Mouse (Mus musculus) C2C12 (cell line): ENCODE results near the gene Fxyd7. TPM values are rescaled to one million over a fixed set of nuclear protein-coding genes. Genes with fewer than 3 reads are reported as not detected.

Source experiments
- H3K27me3 ChIP-seq: one replicate; pipeline ENCODE4 v1.6.1; 2011; ENCODE audit not compliant: control insufficient read depth, insufficient read depth, insufficient read length
- H3K36me3 ChIP-seq: one replicate; pipeline ENCODE4 v1.6.1; 2011; ENCODE audit not compliant: control insufficient read depth, insufficient read depth
- H3K4me3 ChIP-seq: one replicate; pipeline ENCODE4 v1.5.1; 2011; ENCODE audit warnings: mild to moderate bottlenecking, control low read depth; ENCODE audit not compliant: poor library complexity, insufficient read depth, severe bottlenecking
- H3K79me2 ChIP-seq: one replicate; pipeline ENCODE4 v1.6.1; 2011; ENCODE audit not compliant: control insufficient read depth, insufficient read depth
- H3K79me3 ChIP-seq: one replicate; pipeline ENCODE4 v1.6.1; 2011; ENCODE audit warnings: low read depth, control low read depth
- H3ac ChIP-seq: one replicate; pipeline ENCODE3; 2011; ENCODE audit warnings: low read depth; ENCODE audit not compliant: control insufficient read depth, insufficient read length
- CEBPB ChIP-seq: IDR thresholded peaks from one replicate; pipeline ENCODE4 v1.6.1; 2011; ENCODE audit warnings: low read depth, mild to moderate bottlenecking, control low read depth, moderate library complexity
- CTCF ChIP-seq: IDR thresholded peaks from one replicate; pipeline ENCODE4 v1.5.1; 2011; ENCODE audit not compliant: control insufficient read depth, insufficient read depth, insufficient read length
- FOSL1 ChIP-seq: IDR thresholded peaks from one replicate; pipeline ENCODE4 v1.8.0; 2011; ENCODE audit warnings: mild to moderate bottlenecking, low read length; ENCODE audit not compliant: poor library complexity, insufficient read depth, severe bottlenecking
- MAX ChIP-seq: IDR thresholded peaks from one replicate; pipeline ENCODE4 v1.6.1; 2011; ENCODE audit warnings: mild to moderate bottlenecking, control low read depth
- MYOD1 ChIP-seq: IDR thresholded peaks from one replicate; pipeline ENCODE4 v1.6.1; 2011; ENCODE audit warnings: low read depth; ENCODE audit not compliant: control insufficient read depth, insufficient read length
- MYOG ChIP-seq: IDR thresholded peaks from one replicate; pipeline ENCODE4 v1.6.1; 2011; ENCODE audit not compliant: control insufficient read depth, insufficient read length; ENCODE audit errors: extremely low read depth
- USF1 ChIP-seq: IDR thresholded peaks from one replicate; pipeline ENCODE4 v1.6.1; 2011; ENCODE audit warnings: low read depth, mild to moderate bottlenecking, control low read depth, moderate library complexity
- polyA plus RNA-seq: library from polyadenylated mRNA; unstranded; fragments of >200 nt; fragmentation: generic; extraction: Trizol; gene quantifications from one replicate; pipeline ENCODE4 v1.2.1, GENCODE M21; 2012; ENCODE audit warnings: missing spikeins

Fxyd7 gene
- polyA plus RNA-seq, 1 experiment, result not detected

DNA sequence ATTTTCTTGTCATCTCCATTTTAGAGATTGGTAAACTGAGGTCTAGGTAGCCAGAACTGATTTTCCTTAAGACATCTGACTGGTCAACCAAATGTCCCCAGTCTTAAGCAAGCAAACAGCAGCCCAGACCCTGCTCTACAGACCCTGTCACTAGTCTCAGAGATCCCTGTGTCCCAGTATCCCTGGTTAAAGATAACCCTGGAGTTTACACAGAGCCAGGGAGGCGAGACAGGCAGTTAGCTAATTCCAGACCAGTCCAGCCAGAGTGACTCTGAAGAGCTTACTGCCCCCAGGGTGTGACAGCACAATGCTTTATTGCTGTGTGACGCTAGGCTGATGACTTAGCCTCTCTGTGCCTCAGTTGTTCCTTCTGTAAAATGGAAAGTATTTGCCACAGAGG is 5.8 kb upstream of the Fxyd7 start, which contains the start of gene Fxyd1:
Gene Fxyd1 (minus strand): TSS at position 129 of the 400 bp plus-strand sequence.
- H3K27me3 ChIP-seq, result peaks cover 3% of the 10 kb centered on the region
- no peaks in the 10 kb centered on the region for H3K36me3 ChIP-seq
- H3K79me3 ChIP-seq, result no peaks in the 10 kb centered on the region
- H3K4me3 ChIP-seq, result no peak within 1 kb of the TSS
- TF ChIP-seq FOSL1 (no peak), MYOD1 (no peak), CTCF (no peak), MYOG (no peak), CEBPB (no peak), MAX (no peak)
- H3ac ChIP-seq, result no peak within 1 kb of the TSS
- H3K79me2 ChIP-seq, result no peaks in the 10 kb centered on the region

GRCm38 (mm10) chr7:31056448-31056847 is 5.2 kb upstream of the Fxyd7 start:
- Histone ChIP-seq H3K79me2 (no peaks in the 10 kb centered on the region), H3K4me3 (no peak overlapping the region), H3K36me3 (no peaks in the 10 kb centered on the region), H3K27me3 (peaks cover 3% of the 10 kb centered on the region), H3ac (no peak overlapping the region), H3K79me3 (no peaks in the 10 kb centered on the region)
- TF ChIP-seq CTCF (no peak), USF1 (no peak), MAX (no peak), FOSL1 (no peak), MYOG (no peak), MYOD1 (no peak), CEBPB (no peak)

DNA sequence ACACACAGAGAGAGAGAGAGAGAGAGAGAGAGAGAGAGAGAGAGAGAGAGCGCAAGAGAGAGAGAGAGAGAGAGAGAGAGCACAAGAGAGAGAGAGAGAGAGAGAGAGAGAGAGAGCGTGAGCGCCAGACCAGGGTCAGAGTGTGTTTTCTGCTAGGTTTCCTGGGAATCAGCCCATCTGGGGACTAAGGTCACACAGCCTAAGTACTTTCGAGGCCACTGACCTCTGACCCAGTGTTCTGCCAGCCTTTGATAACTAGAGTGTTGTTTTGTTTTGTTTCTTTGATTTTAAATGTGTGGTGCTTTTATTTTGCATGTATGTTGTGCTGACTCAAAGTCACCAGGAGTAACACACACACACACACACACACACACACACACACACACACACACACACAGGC is 4.6 kb upstream of the Fxyd7 start:
- Histone ChIP-seq H3K36me3 (no peaks in the 10 kb centered on the region), H3ac (no peak overlapping the region), H3K4me3 (no peak overlapping the region), H3K27me3 (peaks cover 3% of the 10 kb centered on the region), H3K79me2 (no peaks in the 10 kb centered on the region), H3K79me3 (no peaks in the 10 kb centered on the region)
- TF ChIP-seq USF1, result no peak
- no peak for TF ChIP-seq MYOD1
- no peak for TF ChIP-seq MYOG
- TF ChIP-seq FOSL1, result no peak
- no peak for TF ChIP-seq CEBPB
- TF ChIP-seq MAX, result no peak
- TF ChIP-seq CTCF, result no peak

DNA sequence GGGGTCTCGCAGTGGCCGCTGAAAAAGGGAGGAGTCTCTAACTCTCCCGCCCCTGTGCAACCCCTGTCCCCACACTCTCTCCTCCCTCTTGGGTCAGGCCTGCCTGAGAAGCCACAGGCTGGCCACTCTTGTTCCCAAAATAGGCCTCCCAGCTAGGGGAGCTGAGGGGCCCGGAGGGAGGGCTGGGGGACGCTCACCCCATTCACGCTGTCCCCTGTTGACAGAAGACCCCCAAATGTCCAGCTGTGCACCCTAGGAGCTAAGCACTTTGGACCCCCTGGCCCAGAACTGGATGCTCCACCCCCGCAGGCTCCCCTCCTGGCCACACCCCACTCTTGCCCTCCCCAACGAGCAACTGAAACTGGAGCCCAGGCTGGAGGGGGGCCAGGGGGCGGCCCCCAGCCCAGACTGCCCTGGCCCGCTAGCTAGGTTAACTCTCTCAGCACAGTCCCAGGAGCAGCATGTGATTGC is 4.1 kb upstream of the Fxyd7 start:
- Histone ChIP-seq H3ac (no peak overlapping the region), H3K4me3 (no peak overlapping the region), H3K27me3 (peaks cover 5% of the 10 kb centered on the region), H3K79me2 (no peaks in the 10 kb centered on the region), H3K36me3 (no peaks in the 10 kb centered on the region), H3K79me3 (no peaks in the 10 kb centered on the region)
- TF ChIP-seq MYOD1 (no peak), CEBPB (no peak), MYOG (no peak), CTCF (no peak), USF1 (no peak), FOSL1 (no peak), MAX (no peak)

DNA sequence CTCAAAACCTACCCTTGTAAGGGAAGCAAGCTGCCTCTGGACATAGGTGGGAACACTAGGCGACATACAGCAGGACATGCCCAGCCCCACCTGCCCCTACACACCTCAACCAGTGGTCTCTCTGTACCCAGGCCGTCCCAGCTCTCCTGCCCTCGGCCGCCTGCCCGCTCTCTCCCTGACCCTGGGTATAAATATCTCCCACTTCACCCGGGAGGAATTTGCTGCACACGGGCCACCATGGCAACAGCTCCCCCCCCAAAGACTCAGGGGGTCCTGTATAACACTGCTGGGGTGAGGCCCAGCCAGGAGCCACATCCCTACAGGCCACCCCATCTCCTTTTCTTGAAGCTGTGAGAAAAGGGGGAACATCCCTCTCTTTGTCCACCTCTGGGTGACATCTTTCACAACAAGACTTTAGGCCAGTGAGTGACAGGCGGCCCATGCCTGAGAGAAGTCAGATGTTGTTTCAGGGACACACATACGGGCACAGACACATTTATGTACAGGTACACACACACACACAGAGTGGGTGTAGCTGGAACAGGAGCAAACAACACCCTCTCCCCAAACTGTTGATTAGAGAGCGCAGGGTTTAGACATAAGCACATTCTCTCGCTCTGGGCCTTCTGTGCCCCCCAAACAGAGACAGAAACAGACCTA is 3.5 kb upstream of the Fxyd7 start:
- H3K4me3 ChIP-seq, result no peak overlapping the region
- peaks cover 9% of the 10 kb centered on the region for H3K27me3 ChIP-seq
- H3K79me3 ChIP-seq, result no peaks in the 10 kb centered on the region
- no peaks in the 10 kb centered on the region for H3K36me3 ChIP-seq
- no peak for TF ChIP-seq CTCF
- TF ChIP-seq MYOD1, result no peak
- TF ChIP-seq CEBPB, result no peak
- TF ChIP-seq FOSL1, result no peak
- no peak for TF ChIP-seq USF1
- TF ChIP-seq MAX, result no peak
- no peak for TF ChIP-seq MYOG
- no peak overlapping the region for H3ac ChIP-seq
- no peaks in the 10 kb centered on the region for H3K79me2 ChIP-seq

- Histone ChIP-seq H3ac (no peak overlapping the region), H3K4me3 (no peak overlapping the region), H3K27me3 (peaks cover 9% of the 10 kb centered on the region), H3K36me3 (no peaks in the 10 kb centered on the region), H3K79me3 (no peaks in the 10 kb centered on the region), H3K79me2 (no peaks in the 10 kb centered on the region)
- TF ChIP-seq FOSL1, result no peak
- TF ChIP-seq MAX, result no peak
- TF ChIP-seq MYOG, result no peak
- TF ChIP-seq MYOD1, result no peak
- no peak for TF ChIP-seq CTCF
- no peak for TF ChIP-seq CEBPB
- TF ChIP-seq USF1, result no peak
Measured at GRCm38 (mm10) chr7:31053882-31054447, 2.7 kb upstream of the Fxyd7 start.
